Mouse (Mus musculus) CH12.LX (cell line): ENCODE measurements around the gene 2410004B18Rik. TPM values are rescaled to one million over a fixed set of nuclear protein-coding genes. Genes with fewer than 3 reads are reported as not detected.

ENCODE experiments used
- DNase-seq: peaks from one replicate; pipeline ENCODE4 v3.0.0-alpha.2; 2013; ENCODE audit errors: extremely low read depth
- H3K27ac ChIP-seq: 2 replicates; pipeline ENCODE4 v1.5.1; 2012; ENCODE audit warnings: low read depth, mild to moderate bottlenecking, control low read depth, moderate library complexity; ENCODE audit not compliant: insufficient read depth
- H3K27me3 ChIP-seq: replicated peaks from 2 replicates; pipeline ENCODE3; 2012; ENCODE audit warnings: inconsistent platforms
- H3K36me3 ChIP-seq, 2 experiments: replicated peaks in 1 of 2; 2 replicates each; pipeline versions ENCODE3 to v1.6.1; 2012; ENCODE audit warnings: inconsistent platforms in 1 of 2, low read length in 1 of 2, mild to moderate bottlenecking in 1 of 2, mixed read lengths in 1 of 2, moderate library complexity in 1 of 2; ENCODE audit not compliant: control insufficient read depth in 1 of 2, insufficient read depth in 1 of 2
- H3K4me1 ChIP-seq, 2 experiments: 2 replicates each; pipeline ENCODE4 v1.6.1; 2012; ENCODE audit warnings: inconsistent platforms in 1 of 2, moderate library complexity in 1 of 2; ENCODE audit not compliant: insufficient read depth in 2 of 2, control insufficient read depth in 1 of 2
- H3K4me2 ChIP-seq: 2 replicates; pipeline ENCODE4 v1.6.1; 2012; ENCODE audit warnings: low read depth, mild to moderate bottlenecking, control low read depth; ENCODE audit not compliant: poor library complexity, insufficient read depth, severe bottlenecking
- H3K4me3 ChIP-seq, 3 experiments: fragments of 150-350 bp in 1 of 3; sonication (generic) in 1 of 3; replicated peaks in 1 of 3; 2 replicates each; pipeline versions ENCODE3 to v1.5.1; 2011 to 2012; ENCODE audit warnings: low read depth in 2 of 3, low read length in 2 of 3, mild to moderate bottlenecking in 2 of 3, moderate library complexity in 2 of 3, control low read depth in 1 of 3, improper control_type of control experiment in 1 of 3, inconsistent platforms in 1 of 3, mixed read lengths in 1 of 3; ENCODE audit not compliant: poor library complexity in 1 of 3
- H3K79me2 ChIP-seq: replicated peaks from 2 replicates; pipeline ENCODE4 v1.6.1; 2012; ENCODE audit warnings: mild to moderate bottlenecking, moderate library complexity; ENCODE audit not compliant: control insufficient read depth, poor library complexity, insufficient read depth, severe bottlenecking; ENCODE audit errors: extremely low read depth
- H3K9ac ChIP-seq: 2 replicates; pipeline ENCODE4 v1.6.1; 2012; ENCODE audit warnings: low read depth, mild to moderate bottlenecking, control low read depth, moderate library complexity; ENCODE audit not compliant: insufficient read depth
- H3K9me3 ChIP-seq: replicated peaks from 2 replicates; pipeline ENCODE3; 2012; ENCODE audit warnings: low read length, inconsistent platforms, mixed read lengths
- CHD2 ChIP-seq: IDR thresholded peaks from 2 replicates; pipeline ENCODE4 v1.6.1; 2011; ENCODE audit warnings: low read length, improper control_type of control experiment
- E2F4 ChIP-seq: IDR thresholded peaks from 2 replicates; pipeline ENCODE4 v1.6.1; 2011; ENCODE audit warnings: low read depth, low read length, improper control_type of control experiment; ENCODE audit not compliant: insufficient replicate concordance
- ELF1 ChIP-seq: IDR thresholded peaks from 2 replicates; pipeline ENCODE4 v1.6.1; 2014; ENCODE audit warnings: low read depth, mild to moderate bottlenecking, inconsistent platforms, low read length, improper control_type of control experiment
- ETS1 ChIP-seq: conservative IDR thresholded peaks from 2 replicates; pipeline ENCODE4 v1.6.1; 2012; ENCODE audit warnings: low read depth, mild to moderate bottlenecking, inconsistent platforms, low read length, improper control_type of control experiment, moderate library complexity
- GABPA ChIP-seq: IDR thresholded peaks from 2 replicates; pipeline ENCODE4 v1.6.1; 2012; ENCODE audit warnings: low read depth, low read length, improper control_type of control experiment, inconsistent platforms; ENCODE audit not compliant: insufficient replicate concordance
- HCFC1 ChIP-seq: IDR thresholded peaks from 2 replicates; pipeline ENCODE4 v1.6.1; 2012; ENCODE audit warnings: low read depth, mild to moderate bottlenecking, inconsistent platforms, low read length, improper control_type of control experiment
- JUN ChIP-seq: IDR thresholded peaks from 2 replicates; pipeline ENCODE4 v1.6.1; 2011; ENCODE audit warnings: low read depth, mild to moderate bottlenecking, low read length, improper control_type of control experiment, moderate library complexity; ENCODE audit not compliant: insufficient read depth
- KAT2A ChIP-seq: IDR thresholded peaks from 2 replicates; pipeline ENCODE4 v1.6.1; 2012; ENCODE audit warnings: low read length, improper control_type of control experiment, inconsistent platforms; ENCODE audit not compliant: insufficient replicate concordance
- MAFK ChIP-seq: IDR thresholded peaks from 2 replicates; pipeline ENCODE4 v1.6.1; 2011; ENCODE audit warnings: low read length, improper control_type of control experiment; ENCODE audit not compliant: insufficient replicate concordance
- MXI1 ChIP-seq: IDR thresholded peaks from 2 replicates; pipeline ENCODE4 v1.6.1; 2011; ENCODE audit warnings: mild to moderate bottlenecking, low read depth, low read length, improper control_type of control experiment
- NELFE ChIP-seq: IDR thresholded peaks from 2 replicates; pipeline ENCODE4 v1.6.1; 2011; ENCODE audit warnings: low read depth, low read length, improper control_type of control experiment
- NRF1 ChIP-seq: IDR thresholded peaks from 2 replicates; pipeline ENCODE4 v1.6.1; 2014; ENCODE audit warnings: low read depth, mild to moderate bottlenecking, inconsistent platforms, low read length, improper control_type of control experiment, moderate library complexity
- POLR2A ChIP-seq: IDR thresholded peaks from 2 replicates; pipeline ENCODE4 v1.6.1; 2011; ENCODE audit warnings: low read depth, mild to moderate bottlenecking, improper control_type of control experiment, low read length
- RCOR1 ChIP-seq: conservative IDR thresholded peaks from 2 replicates; pipeline ENCODE4 v1.6.1; 2012; ENCODE audit warnings: low read depth, mild to moderate bottlenecking, inconsistent platforms, low read length, improper control_type of control experiment
- SMC3 ChIP-seq: IDR thresholded peaks from 2 replicates; pipeline ENCODE4 v1.6.1; 2011; ENCODE audit warnings: low read depth, low read length, improper control_type of control experiment
- TBP ChIP-seq: conservative IDR thresholded peaks from 2 replicates; pipeline ENCODE4 v1.6.1; 2011; ENCODE audit warnings: low read depth, low read length, improper control_type of control experiment
- USF1 ChIP-seq: IDR thresholded peaks from 2 replicates; pipeline ENCODE4 v1.6.1; 2014; ENCODE audit warnings: low read depth, mild to moderate bottlenecking, inconsistent platforms, low read length, improper control_type of control experiment
- ZKSCAN1 ChIP-seq: IDR thresholded peaks from 2 replicates; pipeline ENCODE4 v1.6.1; 2012; ENCODE audit warnings: low read depth, inconsistent platforms, low read length, improper control_type of control experiment, borderline replicate concordance
- ZNF384 ChIP-seq: IDR thresholded peaks from 2 replicates; pipeline ENCODE4 v1.6.1; 2012; ENCODE audit warnings: low read depth, low read length, improper control_type of control experiment, inconsistent platforms
- dilution Hi-C: fragments of 300-500 bp; cut with MboI; formaldehyde crosslinking; loops from 2 replicates; pipeline ENCODE4 v1.14.3; 2020; ENCODE audit warnings: low sequenced_read_pairs; ENCODE audit not compliant: extremely low pct_unique_long_range_greater_than_20kb, extremely low pct_ligation_motif_present
- in situ Hi-C: fragments of 300-500 bp; cut with MboI; formaldehyde crosslinking; loops from 3 replicates; pipeline ENCODE4 v1.14.3; 2019; ENCODE audit warnings: low sequenced_read_pairs, low pct_ligation_motif_present, low pct_unique_long_range_greater_than_20kb, mixed read lengths
- polyA plus RNA-seq: library from polyadenylated mRNA; unstranded; fragments of >175 nt; gene quantifications from 2 replicates; pipeline ENCODE4 v1.2.1, GENCODE M21; 2012; ENCODE audit warnings: low read depth; ENCODE audit not compliant: insufficient read length
- total RNA-seq, 2 experiments: library from RNA; depleted of rRNA; stranded (reverse); fragments of 300-350 nt in 1 of 2; fragments of >200 nt in 1 of 2; gene quantifications; 2 replicates each; pipeline ENCODE4 v1.2.3; 2012 to 2014

The 2410004B18Rik gene
- total and polyA plus RNA-seq, 3 experiments, result 51.9 to 138 (median 123) TPM

- TF ChIP-seq ELF1, result no peak
- TF ChIP-seq POLR2A, result no peak
- TF ChIP-seq KAT2A, result no peak
- TF ChIP-seq RCOR1, result no peak
- no peak for TF ChIP-seq JUN
- TF ChIP-seq USF1, result no peak
- no peak for TF ChIP-seq ZKSCAN1
- no peak for TF ChIP-seq NRF1
- no peak for TF ChIP-seq NELFE
- H3K4me1 ChIP-seq, result peaks cover 7 to 81% of the 10 kb centered on the region in 2 experiments; a peak in 3 of 4 replicates
- H3K79me2 ChIP-seq, result peaks cover 47% of the 10 kb centered on the region
- H3K4me2 ChIP-seq, result peak overlapping the region; percentile 95
- no peaks in the 10 kb centered on the region for H3K27me3 ChIP-seq
- peak overlapping the region; percentile 93 for H3K9ac ChIP-seq
- peak overlapping the region; percentile 81 to 90 (median 82) for H3K4me3 ChIP-seq
- dilution Hi-C loops (no loop called here), in situ Hi-C loops (loop anchor here (5.0 kb wide), 2 partner anchors 118 to 243 kb away; no protein-coding TSS in a partner anchor)
- DNase-seq, result no peak
- H3K27ac ChIP-seq, result no peak overlapping the region
- H3K36me3 ChIP-seq, result peaks cover 24 to 58% of the 10 kb centered on the region in 2 experiments
- H3K9me3 ChIP-seq, result no peaks in the 10 kb centered on the region
Measured at GRCm38 (mm10) chr3:145939402-145939801, 1.6 kb downstream of the 2410004B18Rik start.

DNA sequence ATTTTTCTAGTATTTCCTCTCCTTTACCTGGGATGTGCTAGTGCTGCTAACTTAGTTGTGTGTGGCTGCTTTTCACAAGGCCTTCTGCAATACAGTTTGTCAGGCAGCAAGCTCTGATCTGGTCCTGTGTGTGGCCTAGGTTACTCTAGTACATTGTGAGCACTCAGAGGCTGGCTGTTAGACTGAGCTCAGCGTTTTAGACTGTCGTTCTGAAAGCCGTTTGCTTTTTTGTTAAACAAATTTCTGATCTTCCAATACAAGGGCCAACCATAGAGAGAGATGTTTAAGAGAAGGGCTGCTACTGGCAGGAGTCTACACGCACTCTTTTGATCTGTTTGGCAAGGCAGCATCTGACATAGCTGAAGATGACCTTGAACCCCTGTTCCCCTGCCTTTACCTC, 2.2 kb downstream of the 2410004B18Rik start:
- no peaks in the 10 kb centered on the region for H3K27me3 ChIP-seq
- peaks cover 5 to 81% of the 10 kb centered on the region in 2 experiments; a peak in 3 of 4 replicates for H3K4me1 ChIP-seq
- DNase-seq, result peak; percentile 74
- peaks cover 27 to 59% of the 10 kb centered on the region in 2 experiments for H3K36me3 ChIP-seq
- peak overlapping the region; percentile 93 for H3K9ac ChIP-seq
- peaks cover 47% of the 10 kb centered on the region for H3K79me2 ChIP-seq
- H3K27ac ChIP-seq, result no peak overlapping the region
- H3K4me2 ChIP-seq, result peak overlapping the region; percentile 95
- peak overlapping the region; percentile 23 to 82 (median 81) for H3K4me3 ChIP-seq
- TF ChIP-seq GABPA (no peak), POLR2A (peak; percentile 55), HCFC1 (no peak), ETS1 (no peak), E2F4 (no peak), ELF1 (no peak), CHD2 (no peak), NRF1 (no peak), NELFE (peak; percentile 21; the same call in 1 of the 2 replicates), MXI1 (no peak), MAFK (no peak), SMC3 (no peak), TBP (peak; percentile 77), ZNF384 (no peak)
- dilution Hi-C loops, result no loop called here
- H3K9me3 ChIP-seq, result no peaks in the 10 kb centered on the region
- in situ Hi-C loops, result loop anchor here (5.0 kb wide), 2 partner anchors 117 to 242 kb away; no protein-coding TSS in a partner anchor
